Mouse (Mus musculus): Measurements from ENCODE around the gene Jtb. TPM values are rescaled to one million over a fixed set of nuclear protein-coding genes. Genes with fewer than 3 reads are reported as not detected.

Jtb gene
- polyA plus RNA-seq, 1 experiment from 2014 or later = 89.4 TPM

GRCm38 (mm10) chr3:90212723-90213122, 18.7 kb upstream of the Jtb start:
- H3K27ac ChIP-seq = peak overlapping the region; percentile 97
- H3K9me3 ChIP-seq = no peaks in the 10 kb centered on the region
- H3K4me1 ChIP-seq = peaks cover 27% of the 10 kb centered on the region
- H3K4me3 ChIP-seq = peak overlapping the region; percentile 94
- peaks cover 50% of the 10 kb centered on the region for H3K36me3 ChIP-seq (replicated peaks)
- no peak for DNase-seq (ENCODE audit: extremely low spot score, low spot score)
- no peaks in the 10 kb centered on the region for H3K27me3 ChIP-seq (ENCODE audit: poor library complexity, severe bottlenecking)
- 21% methylated on average over 5 of the region's 5 CpGs for WGBS

- H3K27ac ChIP-seq = peak within 1 kb of the TSS; percentile 97
- peak within 1 kb of the TSS; percentile 94 for H3K4me3 ChIP-seq
- H3K27me3 ChIP-seq (ENCODE audit: poor library complexity, severe bottlenecking) = no peaks in the 10 kb centered on the region
- peaks cover 43% of the 10 kb centered on the region for H3K36me3 ChIP-seq (replicated peaks)
- no peaks in the 10 kb centered on the region for H3K9me3 ChIP-seq
- under 1% methylated on average over 42 of the region's 42 CpGs for WGBS
- DNase-seq (ENCODE audit: extremely low spot score, low spot score) = peak; percentile 91
- peaks cover 27% of the 10 kb centered on the region for H3K4me1 ChIP-seq
Measured at GRCm38 (mm10) chr3:90213377-90213866, 18.0 kb upstream of the Jtb start, which contains the start of the genes Rps27 and Rab13. Rps27 (minus strand) TSS chr3:90213651. Rab13 (plus strand) TSS chr3:90213695.

- Histone ChIP-seq H3K4me1 (peaks cover 27% of the 10 kb centered on the region), H3K36me3 (replicated peaks) (peaks cover 36% of the 10 kb centered on the region), H3K9me3 (no peaks in the 10 kb centered on the region), H3K27ac (peak overlapping the region; percentile 97), H3K27me3 (ENCODE audit: poor library complexity, severe bottlenecking) (no peaks in the 10 kb centered on the region), H3K4me3 (peak overlapping the region; percentile 94)
- no peak for DNase-seq (ENCODE audit: extremely low spot score, low spot score)
- 14% methylated on average over 12 of the region's 12 CpGs for WGBS
Measured at GRCm38 (mm10) chr3:90213956-90214684, 17.3 kb upstream of the Jtb start.

GRCm38 (mm10) chr3:90215825-90216380, 15.5 kb upstream of the Jtb start:
- Histone ChIP-seq H3K36me3 (replicated peaks) (peaks cover 19% of the 10 kb centered on the region), H3K27me3 (ENCODE audit: poor library complexity, severe bottlenecking) (no peaks in the 10 kb centered on the region), H3K4me1 (peaks cover 38% of the 10 kb centered on the region), H3K9me3 (no peaks in the 10 kb centered on the region), H3K4me3 (no peak overlapping the region), H3K27ac (no peak overlapping the region)
- 50% methylated on average over 1 of the region's 1 CpGs for WGBS
- no peak for DNase-seq (ENCODE audit: extremely low spot score, low spot score)

GRCm38 (mm10) chr3:90220088-90220487, 11.3 kb upstream of the Jtb start:
- peaks cover 22% of the 10 kb centered on the region for H3K36me3 ChIP-seq (replicated peaks)
- no peaks in the 10 kb centered on the region for H3K27me3 ChIP-seq (ENCODE audit: poor library complexity, severe bottlenecking)
- peak; percentile 42 for DNase-seq (ENCODE audit: extremely low spot score, low spot score)
- peak overlapping the region; percentile 64 for H3K4me3 ChIP-seq
- 15% methylated on average over 6 of the region's 6 CpGs for WGBS
- H3K27ac ChIP-seq = peak overlapping the region; percentile 89
- H3K4me1 ChIP-seq = peaks cover 27% of the 10 kb centered on the region
- no peaks in the 10 kb centered on the region for H3K9me3 ChIP-seq

GRCm38 (mm10) chr3:90220531-90220951, 10.9 kb upstream of the Jtb start:
- peak overlapping the region; percentile 89 for H3K27ac ChIP-seq
- peaks cover 27% of the 10 kb centered on the region for H3K4me1 ChIP-seq
- DNase-seq (ENCODE audit: extremely low spot score, low spot score) = peak; percentile 71
- H3K27me3 ChIP-seq (ENCODE audit: poor library complexity, severe bottlenecking) = no peaks in the 10 kb centered on the region
- H3K4me3 ChIP-seq = peak overlapping the region; percentile 64
- no peaks in the 10 kb centered on the region for H3K9me3 ChIP-seq
- peaks cover 26% of the 10 kb centered on the region for H3K36me3 ChIP-seq (replicated peaks)
- under 1% methylated on average over 18 of the region's 20 CpGs for WGBS

GRCm38 (mm10) chr3:90221123-90221522, 10.3 kb upstream of the Jtb start:
- no peak for DNase-seq (ENCODE audit: extremely low spot score, low spot score)
- no peaks in the 10 kb centered on the region for H3K9me3 ChIP-seq
- H3K4me3 ChIP-seq = peak overlapping the region; percentile 64
- H3K4me1 ChIP-seq = peaks cover 27% of the 10 kb centered on the region
- WGBS = 21% methylated on average over 5 of the region's 5 CpGs
- H3K36me3 ChIP-seq (replicated peaks) = peaks cover 32% of the 10 kb centered on the region
- peak overlapping the region; percentile 89 for H3K27ac ChIP-seq
- H3K27me3 ChIP-seq (ENCODE audit: poor library complexity, severe bottlenecking) = no peaks in the 10 kb centered on the region

- Histone ChIP-seq H3K4me1 (peaks cover 27% of the 10 kb centered on the region), H3K9me3 (no peaks in the 10 kb centered on the region), H3K27me3 (ENCODE audit: poor library complexity, severe bottlenecking) (no peaks in the 10 kb centered on the region), H3K36me3 (replicated peaks) (peaks cover 35% of the 10 kb centered on the region), H3K27ac (no peak overlapping the region), H3K4me3 (no peak overlapping the region)
- no peak for DNase-seq (ENCODE audit: extremely low spot score, low spot score)
- 91% methylated on average over 4 of the region's 4 CpGs for WGBS
Measured at GRCm38 (mm10) chr3:90222455-90222854, 8.9 kb upstream of the Jtb start.

GRCm38 (mm10) chr3:90222941-90223340, 8.5 kb upstream of the Jtb start:
- H3K4me1 ChIP-seq = peaks cover 27% of the 10 kb centered on the region
- no peak overlapping the region for H3K27ac ChIP-seq
- DNase-seq (ENCODE audit: extremely low spot score, low spot score) = no peak
- no peaks in the 10 kb centered on the region for H3K27me3 ChIP-seq (ENCODE audit: poor library complexity, severe bottlenecking)
- WGBS = 80% methylated on average over 3 of the region's 3 CpGs
- peaks cover 35% of the 10 kb centered on the region for H3K36me3 ChIP-seq (replicated peaks)
- H3K4me3 ChIP-seq = no peak overlapping the region
- no peaks in the 10 kb centered on the region for H3K9me3 ChIP-seq

GRCm38 (mm10) chr3:90224331-90224730, 7.1 kb upstream of the Jtb start:
- Histone ChIP-seq H3K4me1 (peaks cover 27% of the 10 kb centered on the region), H3K27ac (no peak overlapping the region), H3K4me3 (no peak overlapping the region), H3K27me3 (ENCODE audit: poor library complexity, severe bottlenecking) (no peaks in the 10 kb centered on the region), H3K36me3 (replicated peaks) (peaks cover 35% of the 10 kb centered on the region), H3K9me3 (no peaks in the 10 kb centered on the region)
- no peak for DNase-seq (ENCODE audit: extremely low spot score, low spot score)
- WGBS = 83% methylated on average over 10 of the region's 10 CpGs

- Histone ChIP-seq H3K4me3 (peak overlapping the region; percentile 72), H3K27me3 (ENCODE audit: poor library complexity, severe bottlenecking) (no peaks in the 10 kb centered on the region), H3K27ac (peak overlapping the region; percentile 95), H3K36me3 (replicated peaks) (peaks cover 35% of the 10 kb centered on the region), H3K4me1 (peaks cover 18% of the 10 kb centered on the region), H3K9me3 (no peaks in the 10 kb centered on the region)
- no peak for DNase-seq (ENCODE audit: extremely low spot score, low spot score)
- WGBS = 18% methylated on average over 8 of the region's 8 CpGs
Measured at GRCm38 (mm10) chr3:90231075-90231474, 322 bp upstream of the Jtb start.

GRCm38 (mm10) chr3:90241251-90241650, 9.9 kb downstream of the Jtb start:
- DNase-seq (ENCODE audit: extremely low spot score, low spot score) = no peak
- 89% methylated on average over 2 of the region's 2 CpGs for WGBS
- no peak overlapping the region for H3K4me3 ChIP-seq
- peaks cover 17% of the 10 kb centered on the region for H3K4me1 ChIP-seq
- 0 out of 2 replicates have a peak, but pooled peaks cover 11% of the 10 kb centered on the region for H3K27me3 ChIP-seq (ENCODE audit: poor library complexity, severe bottlenecking)
- peaks cover 6% of the 10 kb centered on the region for H3K36me3 ChIP-seq (replicated peaks)
- H3K9me3 ChIP-seq = no peaks in the 10 kb centered on the region
- no peak overlapping the region for H3K27ac ChIP-seq

Measured in forebrain, embryonic 10.5 days (tissue).